Mouse (Mus musculus) large intestine, adult 2 months (tissue): ENCODE results near the gene S100a3. TPM values are rescaled to one million over a fixed set of nuclear protein-coding genes. Genes with fewer than 3 reads are reported as not detected.
A peak's percentile ranks its signal among the peaks of the same experiment; 100 is the strongest.

Experiments
- DNase-seq: peaks from one replicate; pipeline ENCODE4 v3.0.0-alpha.2; 2012; ENCODE audit warnings: low read depth, low spot score
- WGBS: fragments of 180-500 bp; shearing (Covaris S2); methylation state at CpG from one replicate; pipeline ENCODE4 v1.1.7; 2018; 5-methylcytosine and 5-hydroxymethylcytosine counted together
- polyA plus RNA-seq: library from polyadenylated mRNA; depleted of rRNA; stranded (reverse); fragments of >200 nt; gene quantifications from 2 replicates; pipeline ENCODE4 v1.2.3, GENCODE M21; 2012; rRNA removed

S100a3 gene
- polyA plus RNA-seq, result 0.76 TPM in 1 of 2 replicates, not detected in the other

- no peak for DNase-seq
- 82% methylated on average over 6 of the region's 6 CpGs for WGBS
These were observed at the start of gene S100a3 for GRCm38 (mm10) chr3:90560008-90560628. Gene S100a3, plus strand, starts transcription at chr3:90560578.

GRCm38 (mm10) chr3:90512276-90512675 is 48.1 kb upstream of the S100a3 start:
- 85% methylated on average over 5 of the region's 5 CpGs for WGBS
- DNase-seq, result no peak

- no peak for DNase-seq
- 76% methylated on average over 9 of the region's 9 CpGs for WGBS
These were observed 47.3 kb upstream of the S100a3 start for GRCm38 (mm10) chr3:90512948-90513642.

- WGBS, result 2% methylated on average over 25 of the region's 25 CpGs
- DNase-seq, result peak; percentile 85
These were observed 46.4 kb upstream of the S100a3 start, which contains the start of the genes S100a1 and S100a13 for GRCm38 (mm10) chr3:90513796-90514590. Gene S100a1, minus strand, starts transcription at chr3:90514392. Gene S100a13, plus strand, starts transcription at chr3:90514435.

- peak; percentile 70 for DNase-seq
- under 1% methylated on average over 10 of the region's 10 CpGs for WGBS
These were observed 45.7 kb upstream of the S100a3 start for GRCm38 (mm10) chr3:90514691-90515090.

GRCm38 (mm10) chr3:90515242-90515641 is 45.1 kb upstream of the S100a3 start:
- DNase-seq, result no peak
- 13% methylated on average over 1 of the region's 1 CpGs for WGBS

- no peak for DNase-seq
These were observed 44.6 kb upstream of the S100a3 start for GRCm38 (mm10) chr3:90515789-90516188.

GRCm38 (mm10) chr3:90517711-90518110 is 42.7 kb upstream of the S100a3 start:
- WGBS, result 87% methylated on average over 4 of the region's 4 CpGs
- DNase-seq, result no peak

More at GRCm38 (mm10) chr3:90515789-90516188, 44.6 kb upstream of the S100a3 start:
- WGBS, result 93% methylated on average over 4 of the region's 4 CpGs

- DNase-seq, result no peak
- WGBS, result 51% methylated on average over 4 of the region's 4 CpGs
These were observed 35.0 kb upstream of the S100a3 start for GRCm38 (mm10) chr3:90525421-90525820.

- WGBS, result 28% methylated on average over 2 of the region's 2 CpGs
These were observed 34.3 kb upstream of the S100a3 start for GRCm38 (mm10) chr3:90526076-90526475.

GRCm38 (mm10) chr3:90526580-90526979 is 33.8 kb upstream of the S100a3 start, which contains the start of gene S100a14:
Gene S100a14, plus strand, starts transcription at chr3:90526856.
- WGBS, result 21% methylated on average over 5 of the region's 5 CpGs
- peak; percentile 90 for DNase-seq

More at GRCm38 (mm10) chr3:90526076-90526475, 34.3 kb upstream of the S100a3 start:
- DNase-seq, result no peak

- WGBS, result 86% methylated on average over 7 of the region's 7 CpGs
- no peak for DNase-seq
These were observed 33.0 kb upstream of the S100a3 start for GRCm38 (mm10) chr3:90527291-90527873.

GRCm38 (mm10) chr3:90531713-90532112 is 28.7 kb upstream of the S100a3 start:
- 40% methylated on average over 5 of the region's 5 CpGs for WGBS
- DNase-seq, result no peak

GRCm38 (mm10) chr3:90535446-90535845 is 24.9 kb upstream of the S100a3 start:
- no peak for DNase-seq
- WGBS, result 97% methylated on average over 1 of the region's 1 CpGs

GRCm38 (mm10) chr3:90537141-90537904 is 23.1 kb upstream of the S100a3 start, which contains the start of gene S100a16:
Gene S100a16, plus strand, starts transcription at chr3:90537254.
- 13% methylated on average over 10 of the region's 10 CpGs for WGBS
- no peak for DNase-seq

GRCm38 (mm10) chr3:90537905-90538296 is 22.5 kb upstream of the S100a3 start:
- WGBS, result 22% methylated on average over 5 of the region's 5 CpGs
- no peak for DNase-seq

- 70% methylated on average over 4 of the region's 4 CpGs for WGBS
- no peak for DNase-seq
These were observed 19.5 kb upstream of the S100a3 start for GRCm38 (mm10) chr3:90540904-90541303.

GRCm38 (mm10) chr3:90549676-90550420 is 10.5 kb upstream of the S100a3 start:
- WGBS, result 55% methylated on average over 5 of the region's 5 CpGs
- DNase-seq, result no peak
